Mouse (Mus musculus): ENCODE data around the gene Wwp2. TPM values are rescaled to one million over a fixed set of nuclear protein-coding genes. Genes with fewer than 3 reads are reported as not detected.

Wwp2 gene
- polyA plus RNA-seq, 1 experiment: 59.8 TPM

GRCm38 (mm10) chr8:107453386-107453785 lies 17.2 kb downstream of the Wwp2 start:
- no peak for TF ChIP-seq MYOD1 (IDR thresholded peaks at IDR 0.05; ENCODE audit: control insufficient read depth in 1 of 3, insufficient read length in 2 of 3, low read depth in 2 of 3)
- no peak for TF ChIP-seq REST (IDR thresholded peaks at IDR 0.05; ENCODE audit: insufficient read depth, insufficient read length)
- no peak for TF ChIP-seq POLR2A (IDR thresholded peaks at IDR 0.05; ENCODE audit: insufficient read length, low read depth)
- no peak for TF ChIP-seq USF1 (IDR thresholded peaks at IDR 0.05; ENCODE audit: low read depth)
- TF ChIP-seq TCF3 (IDR thresholded peaks at IDR 0.05; ENCODE audit: insufficient read length, low read depth): no peak
- no peak for TF ChIP-seq POLR2AphosphoS2 (IDR thresholded peaks at IDR 0.05; ENCODE audit: insufficient read length, low read depth)
- TF ChIP-seq TCF12 (IDR thresholded peaks at IDR 0.05; ENCODE audit: insufficient read depth, poor library complexity, severe bottlenecking): no peak
- TF ChIP-seq MAX (IDR thresholded peaks at IDR 0.05; ENCODE audit: low read depth): no peak
- TF ChIP-seq MYOG (IDR thresholded peaks at IDR 0.05; ENCODE audit: control insufficient read depth in 1 of 3, insufficient read depth in 1 of 3, insufficient read length in 2 of 3, low read depth in 2 of 3): no peak
- TF ChIP-seq E2F4 (IDR thresholded peaks at IDR 0.05; ENCODE audit: insufficient read depth): no peak
- no peak for TF ChIP-seq CEBPB (IDR thresholded peaks at IDR 0.05; ENCODE audit: insufficient read depth, poor library complexity, severe bottlenecking)
- no peaks in the 10 kb centered on the region for H3K27me3 ChIP-seq (ENCODE audit: control insufficient read depth, insufficient read depth, insufficient read length)
- H3K36me3 ChIP-seq (ENCODE audit: control insufficient read depth, insufficient read depth): no peaks in the 10 kb centered on the region
- H3K4me2 ChIP-seq (ENCODE audit: low read depth): no peak overlapping the region
- H3ac ChIP-seq (ENCODE audit: control insufficient read depth, insufficient read length): no peak overlapping the region
- H3K79me2 ChIP-seq (ENCODE audit: control insufficient read depth, insufficient read depth): no peaks in the 10 kb centered on the region
- H3K4me3 ChIP-seq: no peak overlapping the region

GRCm38 (mm10) chr8:107455268-107455667 lies 19.1 kb downstream of the Wwp2 start:
- H3K79me2 ChIP-seq (ENCODE audit: control insufficient read depth, insufficient read depth): no peaks in the 10 kb centered on the region
- H3K27me3 ChIP-seq (ENCODE audit: control insufficient read depth, insufficient read depth, insufficient read length): no peaks in the 10 kb centered on the region
- H3K4me3 ChIP-seq: no peak overlapping the region
- TF ChIP-seq TCF12 (IDR thresholded peaks at IDR 0.05; ENCODE audit: insufficient read depth, poor library complexity, severe bottlenecking) (no peak), CEBPB (IDR thresholded peaks at IDR 0.05; ENCODE audit: insufficient read depth, poor library complexity, severe bottlenecking) (no peak), MYOD1 (IDR thresholded peaks at IDR 0.05; ENCODE audit: control insufficient read depth in 1 of 3, insufficient read length in 2 of 3, low read depth in 2 of 3) (no peak), POLR2A (IDR thresholded peaks at IDR 0.05; ENCODE audit: insufficient read length, low read depth) (no peak), MYOG (IDR thresholded peaks at IDR 0.05; ENCODE audit: control insufficient read depth in 1 of 3, insufficient read depth in 1 of 3, insufficient read length in 2 of 3, low read depth in 2 of 3) (no peak), MAX (IDR thresholded peaks at IDR 0.05; ENCODE audit: low read depth) (no peak), SRF (IDR thresholded peaks at IDR 0.05; ENCODE audit: control insufficient read depth, insufficient read length, low read depth) (no peak), E2F4 (IDR thresholded peaks at IDR 0.05; ENCODE audit: insufficient read depth) (no peak), REST (IDR thresholded peaks at IDR 0.05; ENCODE audit: insufficient read depth, insufficient read length) (no peak), TCF3 (IDR thresholded peaks at IDR 0.05; ENCODE audit: insufficient read length, low read depth) (no peak), USF1 (IDR thresholded peaks at IDR 0.05; ENCODE audit: low read depth) (no peak), POLR2AphosphoS2 (IDR thresholded peaks at IDR 0.05; ENCODE audit: insufficient read length, low read depth) (no peak)
- no peaks in the 10 kb centered on the region for H3K36me3 ChIP-seq (ENCODE audit: control insufficient read depth, insufficient read depth)
- no peak overlapping the region for H3ac ChIP-seq (ENCODE audit: control insufficient read depth, insufficient read length)
- H3K4me2 ChIP-seq (ENCODE audit: low read depth): no peak overlapping the region

GRCm38 (mm10) chr8:107457725-107458124 lies 21.6 kb downstream of the Wwp2 start:
- TF ChIP-seq SRF (IDR thresholded peaks at IDR 0.05; ENCODE audit: control insufficient read depth, insufficient read length, low read depth) (no peak), TCF3 (IDR thresholded peaks at IDR 0.05; ENCODE audit: insufficient read length, low read depth) (no peak), MAX (IDR thresholded peaks at IDR 0.05; ENCODE audit: low read depth) (no peak)
- Histone ChIP-seq H3K4me2 (ENCODE audit: low read depth) (no peak overlapping the region), H3K79me2 (ENCODE audit: control insufficient read depth, insufficient read depth) (no peaks in the 10 kb centered on the region), H3ac (ENCODE audit: control insufficient read depth, insufficient read length) (no peak overlapping the region), H3K27me3 (ENCODE audit: control insufficient read depth, insufficient read depth, insufficient read length) (no peaks in the 10 kb centered on the region), H3K4me3 (no peak overlapping the region), H3K36me3 (ENCODE audit: control insufficient read depth, insufficient read depth) (peaks cover 4% of the 10 kb centered on the region)

GRCm38 (mm10) chr8:107458281-107458680 lies 22.1 kb downstream of the Wwp2 start:
- no peak for TF ChIP-seq TCF3 (IDR thresholded peaks at IDR 0.05; ENCODE audit: insufficient read length, low read depth)
- TF ChIP-seq E2F4 (IDR thresholded peaks at IDR 0.05; ENCODE audit: insufficient read depth): no peak

GRCm38 (mm10) chr8:107462423-107462822 lies 26.3 kb downstream of the Wwp2 start:
- no peaks in the 10 kb centered on the region for H3K27me3 ChIP-seq (ENCODE audit: control insufficient read depth, insufficient read depth, insufficient read length)
- no peak for TF ChIP-seq USF1 (IDR thresholded peaks at IDR 0.05; ENCODE audit: low read depth)
- no peak for TF ChIP-seq POLR2A (IDR thresholded peaks at IDR 0.05; ENCODE audit: insufficient read length, low read depth)
- no peak for TF ChIP-seq SRF (IDR thresholded peaks at IDR 0.05; ENCODE audit: control insufficient read depth, insufficient read length, low read depth)
- no peak for TF ChIP-seq POLR2AphosphoS2 (IDR thresholded peaks at IDR 0.05; ENCODE audit: insufficient read length, low read depth)
- no peak for TF ChIP-seq MAX (IDR thresholded peaks at IDR 0.05; ENCODE audit: low read depth)
- no peak for TF ChIP-seq MYOD1 (IDR thresholded peaks at IDR 0.05; ENCODE audit: control insufficient read depth in 1 of 3, insufficient read length in 2 of 3, low read depth in 2 of 3)
- no peak for TF ChIP-seq TCF3 (IDR thresholded peaks at IDR 0.05; ENCODE audit: insufficient read length, low read depth)

More at GRCm38 (mm10) chr8:107458281-107458680, 22.1 kb downstream of the Wwp2 start:
- Histone ChIP-seq H3ac (ENCODE audit: control insufficient read depth, insufficient read length) (no peak overlapping the region), H3K36me3 (ENCODE audit: control insufficient read depth, insufficient read depth) (peaks cover 4% of the 10 kb centered on the region), H3K79me2 (ENCODE audit: control insufficient read depth, insufficient read depth) (no peaks in the 10 kb centered on the region), H3K27me3 (ENCODE audit: control insufficient read depth, insufficient read depth, insufficient read length) (no peaks in the 10 kb centered on the region), H3K4me3 (no peak overlapping the region), H3K4me2 (ENCODE audit: low read depth) (no peak overlapping the region)

More at GRCm38 (mm10) chr8:107462423-107462822, 26.3 kb downstream of the Wwp2 start:
- H3K79me2 ChIP-seq (ENCODE audit: control insufficient read depth, insufficient read depth): no peaks in the 10 kb centered on the region
- H3K4me3 ChIP-seq: no peak overlapping the region
- no peak overlapping the region for H3K4me2 ChIP-seq (ENCODE audit: low read depth)
- H3ac ChIP-seq (ENCODE audit: control insufficient read depth, insufficient read length): no peak overlapping the region
- H3K36me3 ChIP-seq (ENCODE audit: control insufficient read depth, insufficient read depth): peaks cover 4% of the 10 kb centered on the region

All from myocyte (in vitro differentiated cells).